Mouse (Mus musculus): ENCODE results near the gene Ppil4.

Ppil4 gene

DNA sequence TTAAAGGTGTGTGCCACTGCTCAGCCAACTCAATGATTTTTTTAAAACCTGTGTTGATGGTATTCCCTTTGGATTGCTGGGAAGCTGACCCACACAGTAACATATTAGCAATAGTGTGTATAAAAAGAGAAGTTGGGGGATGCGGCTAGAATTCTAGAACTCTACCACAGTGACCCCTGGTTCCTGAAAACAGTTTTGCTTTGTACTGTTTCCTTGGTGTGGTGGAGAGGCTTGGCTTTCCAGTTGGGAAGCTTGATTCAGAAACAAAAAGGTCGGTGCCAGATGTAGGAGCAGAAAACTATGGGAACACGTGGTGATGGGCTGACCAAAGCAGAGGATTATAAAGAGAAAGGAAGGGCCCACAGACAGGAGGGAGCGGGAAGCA is 32.6 kb downstream of the Ppil4 start:
- DNase-seq, result no peak

DNA sequence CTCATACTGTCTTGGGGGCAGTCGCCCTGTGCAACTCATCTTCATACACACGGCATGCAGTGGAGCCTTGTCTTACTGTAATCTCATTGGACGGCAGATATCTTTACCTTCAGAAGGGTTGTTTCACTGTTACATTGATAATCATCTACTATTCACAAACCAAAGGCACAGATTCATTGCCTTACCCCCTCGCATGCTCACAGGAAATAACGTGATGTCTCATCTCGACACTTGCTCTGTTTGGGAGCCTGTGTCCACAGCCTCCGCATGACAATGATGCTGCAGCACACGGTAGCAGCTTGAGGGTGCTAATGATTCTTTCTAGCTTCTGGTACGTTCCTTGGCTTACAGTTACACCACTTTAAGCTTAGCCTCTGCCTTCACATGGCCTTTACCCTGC is 33.4 kb downstream of the Ppil4 start:
- no peak for DNase-seq

DNA sequence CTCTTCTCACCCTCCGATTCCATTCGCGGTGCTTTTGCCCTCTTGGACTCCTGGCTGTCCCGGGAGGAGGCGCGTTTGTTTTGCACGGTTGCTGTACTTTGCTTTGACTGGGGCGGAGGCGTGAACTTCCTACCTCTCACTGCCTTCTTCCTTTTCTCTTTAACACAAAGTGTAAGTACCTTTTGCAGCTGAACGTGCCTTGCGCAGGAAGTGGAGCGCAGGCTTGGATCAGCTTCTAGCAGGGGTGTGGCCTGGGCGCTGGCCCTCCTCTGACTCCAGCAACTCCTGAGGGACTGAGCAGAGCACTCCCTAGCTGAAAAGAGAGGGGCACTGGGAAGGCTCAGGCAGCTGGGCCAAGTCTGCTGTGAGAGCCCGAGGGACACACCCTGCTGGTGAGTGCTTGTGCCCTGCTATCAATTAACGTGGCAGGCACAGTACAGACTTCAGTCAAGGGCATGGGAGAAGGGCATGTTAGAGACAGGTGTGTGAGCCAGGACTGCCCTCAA is 39.5 kb downstream of the Ppil4 start, which contains the start of gene Zc3h12d:
Gene Zc3h12d (plus strand): TSS at position 300 of the 506 bp plus-strand sequence.
- no peak for DNase-seq

DNA sequence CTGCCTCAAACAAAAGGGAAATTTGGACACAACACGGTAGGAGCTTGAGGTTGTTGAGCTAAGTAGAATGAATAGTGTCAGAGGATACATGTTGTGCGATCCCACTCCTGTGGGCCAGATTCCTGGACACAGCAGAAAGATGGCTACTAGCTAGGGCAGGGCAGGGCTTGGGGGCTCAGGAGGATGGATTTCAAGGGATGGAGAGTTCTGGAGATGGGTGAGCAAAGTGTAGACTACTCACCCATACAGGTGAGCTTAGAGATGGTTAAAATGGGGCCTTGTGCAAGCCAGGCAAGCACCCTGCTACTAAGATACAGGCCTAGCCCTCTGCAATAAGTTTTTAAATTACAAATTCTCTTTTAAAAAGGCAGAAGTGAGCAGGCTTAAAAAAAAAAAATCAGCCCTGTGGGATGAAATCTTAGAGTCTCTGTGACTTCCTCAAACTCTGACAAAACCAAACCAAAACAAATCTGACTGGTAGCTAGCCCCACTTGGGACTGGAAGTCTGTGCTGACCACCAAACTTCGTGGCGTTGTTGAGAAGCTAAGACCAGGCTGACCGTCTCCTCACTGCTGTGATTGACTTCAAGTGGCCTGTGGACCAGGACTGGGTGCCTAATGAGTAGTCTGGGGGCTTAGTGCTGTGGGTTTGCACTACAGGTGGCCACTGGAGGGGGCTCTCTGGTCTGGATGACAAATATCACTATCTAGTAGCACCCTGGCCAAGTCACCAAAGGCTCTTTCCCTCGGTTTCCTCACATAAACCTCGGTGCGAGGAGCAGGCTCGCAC is 40.9 kb downstream of the Ppil4 start:
- DNase-seq, result no peak

DNA sequence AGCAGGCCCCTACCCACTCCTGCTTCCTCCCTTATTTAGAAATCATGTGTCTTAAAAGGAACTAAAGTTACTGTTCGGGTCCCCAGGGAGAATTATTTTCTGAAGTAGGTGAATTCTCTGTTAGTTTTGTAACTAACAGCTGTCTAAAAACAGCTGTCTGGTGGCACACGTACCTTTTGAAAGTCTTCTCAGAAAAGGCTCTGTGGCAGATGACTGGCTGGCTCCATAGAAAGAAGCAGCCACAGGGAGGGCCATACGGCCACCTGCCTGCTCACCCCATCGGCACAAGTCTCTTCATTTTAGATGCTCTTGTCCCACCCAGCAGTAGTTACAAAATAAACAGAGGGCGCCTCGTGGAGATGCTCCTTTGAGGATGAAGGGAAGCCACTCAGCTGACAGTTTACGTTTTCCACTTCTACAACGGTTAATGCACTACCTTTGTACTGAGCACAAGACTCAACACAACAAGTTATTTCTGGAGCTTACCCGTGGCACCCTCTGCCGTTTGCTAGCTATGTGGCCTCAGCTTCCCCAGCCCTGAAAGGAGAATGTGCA is 42.1 kb downstream of the Ppil4 start:
- DNase-seq, result no peak

DNA sequence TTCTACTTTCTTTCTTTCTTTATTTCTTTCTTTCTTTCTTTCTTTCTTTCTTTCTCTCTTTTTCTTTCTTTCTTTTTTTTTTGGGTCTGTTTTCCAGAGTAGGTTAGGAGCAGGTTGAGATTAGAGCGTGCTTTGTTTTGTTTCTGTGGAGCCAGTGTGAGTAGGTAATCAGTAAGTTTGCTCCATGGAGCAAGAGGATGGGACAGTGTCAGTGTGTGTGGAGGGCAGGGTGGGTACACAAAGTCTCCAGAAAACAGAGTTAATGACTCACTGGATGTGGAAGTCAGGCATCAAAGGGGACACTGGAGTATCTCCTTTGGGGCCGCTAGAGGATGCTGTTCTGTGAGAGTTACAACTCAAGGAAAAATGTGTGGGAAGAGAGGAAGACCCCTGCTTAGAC is 44.2 kb downstream of the Ppil4 start:
- DNase-seq, result no peak

DNA sequence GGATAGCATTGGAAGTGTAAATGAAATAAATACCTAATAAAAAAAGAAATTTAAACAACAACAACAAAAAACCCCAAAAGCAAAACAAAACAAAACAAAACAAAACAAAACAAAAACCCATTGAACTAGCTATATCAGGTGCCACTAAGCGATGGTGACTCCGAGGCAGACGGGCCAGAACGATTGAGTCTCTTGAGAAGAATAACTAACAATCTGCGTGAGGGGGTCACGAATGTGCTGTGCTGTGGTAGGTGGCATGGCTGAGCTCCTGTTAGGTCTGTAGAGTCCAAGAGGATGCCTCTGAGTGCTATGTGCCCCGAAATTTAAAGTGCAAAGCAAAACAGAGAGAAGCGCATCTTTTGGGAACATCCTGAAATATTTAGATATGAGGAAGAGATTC is 44.8 kb downstream of the Ppil4 start:
- no peak for DNase-seq

DNA sequence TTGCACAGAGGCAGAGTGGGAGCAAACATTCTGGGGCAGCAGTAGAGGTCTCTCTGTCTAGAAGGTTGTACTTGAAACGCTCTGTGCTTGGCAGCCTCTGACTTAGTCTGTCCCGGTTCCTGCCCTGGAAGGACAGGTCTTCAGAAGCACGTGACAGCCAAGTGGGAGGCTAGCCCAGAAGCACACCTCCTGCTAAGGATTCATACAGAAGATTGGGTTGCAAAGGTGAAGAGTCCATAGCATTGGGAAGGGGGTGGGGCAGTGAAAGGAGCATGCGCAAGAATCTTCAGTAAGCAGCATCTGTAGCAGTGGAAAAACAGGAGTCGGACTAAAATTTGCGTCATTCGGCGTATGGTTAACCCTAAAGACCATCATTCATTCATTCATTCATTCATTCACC is 45.3 kb downstream of the Ppil4 start:
- DNase-seq, result no peak

DNA sequence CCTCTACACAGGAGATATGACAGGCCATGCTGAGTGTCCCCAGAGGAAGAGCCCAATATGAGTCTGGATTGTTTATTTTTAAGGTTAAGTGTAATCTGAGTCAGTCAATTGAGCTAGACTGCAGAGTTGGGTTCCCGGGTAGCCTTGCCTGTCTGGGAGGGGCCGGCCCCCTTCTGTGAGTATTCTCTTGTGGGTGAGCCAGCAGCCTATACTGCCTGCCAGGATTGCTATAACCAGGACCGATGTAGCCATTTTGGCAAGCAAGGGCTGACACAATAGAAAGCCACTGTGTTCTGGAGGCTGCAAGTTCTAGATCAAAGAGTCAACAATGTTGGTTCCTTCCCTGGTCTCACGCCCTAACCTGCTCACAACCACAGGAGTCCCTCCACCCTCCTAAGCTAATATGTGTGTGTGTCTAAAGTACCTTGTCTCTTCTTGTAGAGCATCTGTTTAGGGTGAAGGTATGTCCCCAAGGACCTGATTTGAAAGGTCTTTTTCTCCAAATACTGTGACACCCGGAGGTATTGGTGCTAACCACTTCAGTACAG is 46.3 kb downstream of the Ppil4 start:
- DNase-seq, result no peak

DNA sequence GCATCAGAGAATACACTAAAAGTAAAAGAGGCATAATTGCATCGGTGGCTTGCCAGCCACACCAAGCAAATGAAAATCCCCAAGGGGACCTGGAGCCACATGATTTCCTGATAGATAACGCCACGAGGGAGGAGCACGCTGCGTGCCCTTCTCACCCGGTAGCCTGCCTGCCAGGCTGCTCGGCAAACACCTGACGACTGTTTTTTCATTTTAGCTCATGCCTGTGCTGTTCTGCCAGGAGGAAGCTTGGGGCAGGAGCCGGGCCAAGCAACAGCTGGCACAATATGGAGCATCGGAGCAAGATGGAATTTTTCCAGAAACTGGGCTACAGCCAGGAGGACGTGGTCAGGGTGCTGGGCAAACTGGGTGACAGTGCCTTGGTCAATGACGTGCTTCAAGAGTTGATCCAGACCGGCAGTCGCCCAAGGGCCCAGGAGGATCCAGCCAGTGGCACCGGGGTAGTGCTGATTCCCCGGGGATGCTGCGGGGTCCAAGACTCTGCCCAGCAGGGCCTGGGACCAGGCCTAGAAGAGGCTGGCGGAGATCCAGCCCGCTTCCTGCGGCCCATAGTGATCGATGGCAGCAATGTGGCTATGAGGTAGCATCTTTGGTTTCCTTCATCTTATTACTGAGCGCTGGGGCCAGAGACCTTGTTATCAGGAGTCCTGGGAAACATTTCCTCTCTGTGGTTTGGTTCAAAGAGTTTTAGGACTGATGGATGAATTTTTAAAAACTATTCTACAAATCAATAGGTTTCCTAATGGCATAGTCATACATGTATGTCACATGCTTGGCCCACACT is 47.1 kb downstream of the Ppil4 start:
- peak; percentile 50 to 51 for DNase-seq

DNA sequence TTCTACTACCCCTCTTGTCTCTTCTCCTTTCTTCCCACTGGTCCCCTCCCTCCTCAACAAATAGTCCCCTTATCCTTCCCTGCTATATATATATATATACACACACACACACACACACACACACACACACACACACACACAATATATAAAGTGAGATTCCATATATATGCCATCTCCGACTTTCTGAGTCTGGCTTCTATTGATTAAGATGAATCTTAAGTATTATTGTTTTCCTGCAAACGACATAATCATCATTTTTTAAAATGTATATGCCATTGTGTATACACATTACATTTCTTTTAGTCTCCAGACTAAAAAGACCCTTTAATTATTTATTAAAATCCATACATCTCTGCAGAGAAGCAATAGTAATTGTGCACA is 47.7 kb downstream of the Ppil4 start:
- no peak for DNase-seq

DNA sequence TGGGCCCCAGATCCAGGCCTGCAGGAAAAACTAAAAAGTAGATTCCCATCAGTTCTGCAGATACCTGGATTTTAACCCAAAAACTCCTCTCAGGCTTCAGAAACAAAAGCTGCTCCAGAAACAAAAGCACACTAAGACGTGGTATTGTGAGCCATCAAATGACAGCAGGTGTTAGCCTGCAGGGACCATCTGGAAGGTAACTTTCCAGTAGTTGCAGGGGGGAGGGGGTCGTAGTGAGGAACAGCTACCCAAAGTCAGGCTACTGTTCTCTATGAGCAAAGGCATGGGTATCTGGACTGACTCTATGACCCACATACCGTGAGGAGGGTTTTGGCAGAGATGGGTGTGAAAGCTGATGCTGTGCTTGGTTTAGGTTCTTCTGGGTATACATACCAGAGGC is 48.1 kb downstream of the Ppil4 start:
- no peak for DNase-seq

DNA sequence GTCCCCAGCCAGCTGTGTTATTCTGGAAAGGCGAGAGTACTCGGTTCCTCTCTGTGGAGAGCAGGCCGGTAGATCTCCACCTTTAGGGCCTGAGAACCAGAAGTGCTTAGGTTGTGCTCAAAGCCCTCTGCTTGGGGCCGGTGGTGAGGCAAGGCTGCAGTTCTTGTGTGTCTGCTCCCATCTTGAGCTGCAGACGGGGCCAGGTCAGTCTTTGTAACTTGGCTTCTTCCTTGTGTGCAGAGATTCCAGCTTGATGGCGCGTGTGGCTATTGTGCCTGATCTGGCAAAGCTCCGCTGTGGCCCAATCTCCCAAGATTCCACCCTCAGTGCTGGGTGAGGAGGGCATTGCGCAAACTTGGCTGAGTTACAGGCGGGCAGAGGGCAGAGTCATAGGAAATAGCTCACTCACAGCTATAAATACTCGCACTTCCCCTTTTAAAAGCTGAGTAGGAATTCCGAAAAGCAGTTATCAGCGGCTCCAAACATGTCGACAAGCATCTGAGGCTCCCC is 48.9 kb downstream of the Ppil4 start:
- DNase-seq, result peak; percentile 30 to 44

DNA sequence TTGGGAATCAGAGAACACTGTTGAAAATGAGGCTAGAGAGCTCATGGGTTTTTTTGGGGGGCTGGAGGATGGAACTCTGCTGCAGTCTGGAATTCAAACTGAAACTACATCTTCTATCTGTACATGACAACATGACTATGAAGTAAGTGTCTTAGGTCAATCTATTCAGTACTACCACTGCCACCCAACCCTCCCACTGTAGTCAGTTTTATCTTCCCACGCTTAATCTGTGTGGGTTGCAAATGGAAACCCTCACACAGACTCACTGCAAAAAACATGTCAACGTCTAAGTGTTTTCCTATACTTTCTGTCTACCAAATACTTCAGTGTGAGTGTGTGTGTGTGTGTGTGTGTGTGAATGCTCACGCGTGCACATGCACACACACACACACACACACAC is 50.5 kb downstream of the Ppil4 start:
- DNase-seq, result no peak

DNA sequence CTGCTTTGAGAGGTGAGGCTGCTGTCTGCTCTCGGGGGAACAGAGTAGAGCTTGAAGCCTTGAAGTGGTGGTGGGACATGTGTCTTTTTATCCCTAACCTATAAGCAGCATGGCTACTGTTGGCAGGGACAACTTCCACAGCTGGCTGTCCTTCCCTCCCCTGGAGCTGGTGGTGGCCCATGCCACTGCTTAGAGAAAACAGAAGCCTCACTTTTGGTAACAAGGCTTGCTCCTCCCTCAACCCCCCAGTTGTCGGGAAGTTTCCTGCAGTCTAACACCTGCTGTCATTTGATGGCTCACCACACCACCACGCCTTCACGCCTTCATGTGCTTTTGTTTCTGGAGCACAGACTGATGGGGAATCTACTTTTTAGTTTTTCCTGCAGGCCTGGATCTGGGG is 51.5 kb downstream of the Ppil4 start:
- no peak for DNase-seq

DNA sequence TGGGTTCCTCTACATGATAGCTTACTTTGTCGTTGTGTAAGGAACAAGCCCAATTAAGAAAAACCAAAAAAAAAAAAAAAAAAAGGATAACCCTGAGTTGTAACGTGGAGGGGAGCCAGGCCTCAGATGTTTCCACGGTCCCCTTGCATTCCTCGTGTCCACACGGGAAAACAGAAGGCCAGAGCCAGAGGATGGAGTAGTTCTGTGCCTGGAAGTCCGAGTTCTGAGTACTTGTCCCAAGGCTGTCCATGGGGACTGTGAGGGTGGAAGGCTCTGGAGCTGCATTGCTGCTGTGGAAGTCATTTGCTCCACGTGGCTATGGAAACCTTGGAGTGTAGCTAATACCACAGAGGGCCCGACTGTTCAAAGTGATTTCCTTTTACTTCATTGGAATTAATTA is 52.4 kb downstream of the Ppil4 start:
- DNase-seq, result no peak

DNA sequence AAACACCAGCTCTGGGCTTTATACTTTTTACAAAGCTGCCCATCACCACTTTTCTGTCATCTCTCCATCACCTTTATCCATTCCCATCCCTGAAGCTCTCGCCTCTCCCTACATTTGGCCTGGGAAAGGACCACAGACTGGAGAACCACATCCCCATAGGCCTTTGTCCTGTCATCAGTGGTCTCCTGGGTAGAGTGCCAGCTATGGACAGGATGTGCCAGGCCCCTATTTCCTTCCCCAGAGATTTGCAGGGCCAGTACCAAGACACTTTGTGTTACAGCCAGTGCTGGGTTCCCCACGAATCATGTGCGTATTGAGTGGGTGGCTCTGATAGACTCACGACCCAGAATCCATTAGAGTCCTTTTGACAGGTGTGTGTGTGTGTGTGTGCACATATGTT is 53.3 kb downstream of the Ppil4 start:
- DNase-seq, result no peak

DNA sequence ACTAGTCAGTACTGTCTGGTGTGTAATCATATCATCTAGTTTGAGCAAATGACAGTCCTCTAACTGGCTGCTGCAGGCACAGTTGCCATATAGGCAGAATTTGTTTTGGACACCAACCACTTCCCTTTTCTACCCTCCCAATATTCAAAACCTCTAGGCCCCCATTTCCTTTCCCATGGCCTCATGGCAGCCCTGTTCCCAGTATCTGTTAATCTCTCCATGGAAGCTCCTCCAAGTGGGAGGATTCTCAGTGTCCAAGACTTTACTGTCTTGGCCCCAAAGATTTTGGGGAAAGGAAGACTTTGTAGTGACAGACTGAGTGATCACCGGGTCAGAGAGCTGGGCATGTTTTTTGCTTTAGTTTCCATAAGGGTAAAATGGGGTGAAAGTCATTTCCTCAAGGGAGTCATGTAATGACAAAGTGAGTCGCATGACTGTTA is 54.5 kb downstream of the Ppil4 start:
- no peak for DNase-seq

DNA sequence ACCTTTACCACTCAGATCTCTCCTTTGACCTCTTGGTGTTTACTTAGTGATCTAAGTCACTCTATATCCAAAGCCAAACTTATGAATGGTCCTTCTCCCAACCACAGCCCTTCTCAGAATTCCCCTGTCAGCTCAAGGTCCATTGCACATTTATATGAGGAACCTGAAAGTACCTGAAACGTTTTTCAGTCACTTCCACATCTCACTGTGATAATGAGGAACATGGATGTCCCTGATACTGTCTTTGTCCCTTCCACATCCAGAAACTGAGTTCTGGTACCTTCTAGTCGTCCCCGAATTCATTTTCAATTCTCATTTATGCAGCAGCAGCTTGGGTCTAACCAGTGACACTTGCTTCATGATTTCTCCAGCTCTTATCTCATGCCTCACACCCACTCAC is 59.2 kb downstream of the Ppil4 start:
- DNase-seq, result no peak

DNA sequence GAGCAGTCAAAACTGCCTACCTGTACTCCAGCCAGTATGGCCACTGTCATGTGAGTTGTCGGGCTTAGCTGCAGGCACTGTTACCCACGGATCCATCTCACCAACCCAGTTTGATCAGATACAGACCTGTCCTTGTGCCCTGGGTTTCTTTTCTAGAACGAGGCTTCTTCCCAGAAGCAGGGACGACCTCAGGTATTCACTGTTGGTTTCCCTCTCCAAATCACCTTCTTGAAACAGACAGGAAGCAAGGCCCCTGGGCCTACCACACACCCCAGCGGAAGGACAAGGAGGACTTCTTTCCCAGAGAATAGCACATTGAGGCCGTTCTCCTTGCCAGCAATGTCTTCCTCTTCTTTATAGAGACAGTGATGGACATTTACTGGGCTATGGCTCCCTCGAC is 67.8 kb downstream of the Ppil4 start:
- no peak for DNase-seq

DNA sequence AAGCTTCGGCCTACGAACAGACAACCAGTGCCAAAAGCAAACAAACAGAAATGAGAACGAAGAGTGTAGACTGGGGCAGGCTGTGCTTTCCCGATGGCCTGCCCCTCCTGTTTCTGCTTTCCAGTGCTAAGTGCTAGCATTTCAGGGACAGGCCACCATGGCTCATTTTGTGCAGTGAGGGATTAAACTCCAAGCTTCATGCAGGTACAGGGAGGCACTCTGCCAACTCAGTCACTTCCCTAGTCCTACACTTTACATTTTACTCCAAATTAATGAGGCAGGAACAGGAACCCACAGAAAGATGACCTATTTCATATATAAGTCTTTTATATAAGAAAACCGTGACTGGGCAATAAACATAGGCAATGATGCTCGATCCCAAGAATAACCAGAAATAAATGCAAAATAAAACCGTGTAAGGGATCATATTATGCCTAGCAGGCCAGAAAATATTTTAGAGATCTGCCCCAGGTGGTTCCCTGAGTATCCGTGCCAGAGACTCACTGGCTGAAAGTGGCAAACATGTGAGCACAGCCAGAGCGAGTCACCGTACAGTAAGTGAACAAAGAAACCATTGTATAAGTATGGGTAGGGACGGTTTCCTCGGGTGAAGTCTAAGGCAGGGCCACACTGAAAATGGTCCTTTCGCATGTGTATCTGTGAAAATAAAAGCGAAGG is 68.7 kb downstream of the Ppil4 start:
- DNase-seq, result peak in 1 of 2 experiments; percentile 39

DNA sequence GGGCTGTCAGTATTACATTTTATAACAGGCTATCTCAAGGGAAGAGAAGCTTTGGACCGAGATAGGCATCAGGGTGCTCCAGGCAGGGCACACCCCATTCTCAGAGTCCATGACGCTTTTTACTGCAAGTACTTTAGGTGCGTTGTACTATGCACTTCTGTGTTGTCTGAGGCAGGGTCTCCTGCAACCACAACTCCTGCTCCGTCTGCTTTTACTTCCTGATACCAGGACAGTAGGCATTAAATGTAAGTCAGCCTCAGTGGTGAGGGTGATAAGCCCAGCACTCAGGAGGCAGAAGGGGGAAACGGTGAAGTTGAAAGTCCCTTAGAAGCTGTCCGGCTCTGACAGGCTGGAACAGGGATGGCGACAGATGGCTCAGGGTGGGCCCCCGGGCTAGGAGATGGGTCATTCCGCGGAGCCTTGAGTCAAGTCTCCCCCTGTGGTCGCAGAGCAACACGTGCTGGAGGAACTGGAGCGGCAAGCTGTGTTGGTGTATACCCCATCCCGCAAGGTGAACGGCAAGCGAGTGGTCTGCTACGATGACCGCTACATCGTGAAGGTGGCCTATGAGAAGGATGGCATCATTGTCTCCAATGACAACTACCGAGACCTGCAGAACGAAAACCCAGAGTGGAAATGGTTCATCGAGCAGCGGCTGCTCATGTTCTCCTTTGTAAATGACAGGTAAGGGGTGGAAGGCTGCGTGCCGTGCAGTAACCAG is 69.4 kb downstream of the Ppil4 start:
- no peak for DNase-seq

Data from cerebellum, postnatal 25 days (tissue).